Mouse (Mus musculus) layer of hippocampus, adult 2 months (tissue): Measurements from ENCODE around the gene Lclat1. TPM values are rescaled to one million over a fixed set of nuclear protein-coding genes. Genes with fewer than 3 reads are reported as not detected.

ENCODE experiments used
- DNase-seq, 2 experiments: peaks; one replicate each; pipeline ENCODE4 v3.0.0; 2022; ENCODE audit warnings: low spot score in 2 of 2
- H3K27ac ChIP-seq: fragments of 200-600 bp; 2 replicates; pipeline ENCODE4 v1.8.1; 2022
- H3K4me3 ChIP-seq: fragments of 200-600 bp; 2 replicates; pipeline ENCODE4 v1.8.1; 2022; ENCODE audit warnings: mild to moderate bottlenecking
- CTCF ChIP-seq: fragments of 200-600 bp; conservative IDR thresholded peaks from 2 replicates; pipeline ENCODE4 v1.8.1; 2022; ENCODE audit warnings: antibody characterized with exemption, mild to moderate bottlenecking, moderate library complexity
- long read RNA-seq, 2 experiments: library from polyadenylated mRNA; stranded (forward); transcript quantifications; one replicate each; pipeline ENCODE4 v2.0.0; 2021; ENCODE audit warnings: borderline mapping rate in 2 of 2
- total RNA-seq, 2 experiments: library from RNA; stranded (reverse); gene quantifications; 2 replicates each; pipeline ENCODE4 v1.2.3; 2021

The Lclat1 gene
- total RNA-seq = 10 to 100 TPM; 32.9 to 34.6 TPM
- long read RNA-seq, experiment 1, partial matches to known transcripts = 1 of 19 reads
- long read RNA-seq, experiment 1, other reads (novel, unspliced or antisense) = 18 of 19 reads
- long read RNA-seq, experiment 2, partial matches to known transcripts = 1 of 27 reads
- long read RNA-seq, experiment 2, other reads (novel, unspliced or antisense) = 26 of 27 reads

- DNase-seq = peak; percentile 96
- Histone ChIP-seq H3K27ac (peak within 1 kb of the TSS; percentile 93), H3K4me3 (peak within 1 kb of the TSS; percentile 66)
- TF ChIP-seq CTCF = no peak
Observed at GRCm38 (mm10) chr17:73107158-73108157, at the start of gene Lclat1. TSS of gene Lclat1 (plus strand) at chr17:73107985.

GRCm38 (mm10) chr17:73058319-73058718 lies 49.5 kb upstream of the Lclat1 start:
- TF ChIP-seq CTCF = no peak
- DNase-seq = no peak
- Histone ChIP-seq H3K27ac (no peak overlapping the region), H3K4me3 (no peak overlapping the region)

- no peak overlapping the region for H3K4me3 ChIP-seq
- TF ChIP-seq CTCF = no peak
- no peak for DNase-seq
- no peak overlapping the region for H3K27ac ChIP-seq
Observed at GRCm38 (mm10) chr17:73060224-73060896, 47.4 kb upstream of the Lclat1 start.

- no peak for TF ChIP-seq CTCF
- no peak overlapping the region for H3K4me3 ChIP-seq
- no peak overlapping the region for H3K27ac ChIP-seq
- no peak for DNase-seq
Observed at GRCm38 (mm10) chr17:73060897-73061252, 46.9 kb upstream of the Lclat1 start.

- H3K27ac ChIP-seq = no peak overlapping the region
- TF ChIP-seq CTCF = no peak
- DNase-seq = no peak
- no peak overlapping the region for H3K4me3 ChIP-seq
Observed at GRCm38 (mm10) chr17:73062701-73063100, 45.1 kb upstream of the Lclat1 start.

GRCm38 (mm10) chr17:73063299-73063698 lies 44.5 kb upstream of the Lclat1 start:
- TF ChIP-seq CTCF = no peak
- Histone ChIP-seq H3K4me3 (no peak overlapping the region), H3K27ac (no peak overlapping the region)
- no peak for DNase-seq

GRCm38 (mm10) chr17:73063781-73064180 lies 44.0 kb upstream of the Lclat1 start:
- DNase-seq = no peak
- Histone ChIP-seq H3K4me3 (no peak overlapping the region), H3K27ac (no peak overlapping the region)
- no peak for TF ChIP-seq CTCF

- H3K4me3 ChIP-seq = no peak overlapping the region
- DNase-seq = no peak
- H3K27ac ChIP-seq = no peak overlapping the region
- no peak for TF ChIP-seq CTCF
Observed at GRCm38 (mm10) chr17:73066387-73067169, 41.2 kb upstream of the Lclat1 start.

- no peak overlapping the region for H3K27ac ChIP-seq
- TF ChIP-seq CTCF = no peak
- no peak overlapping the region for H3K4me3 ChIP-seq
- DNase-seq = no peak
Observed at GRCm38 (mm10) chr17:73067423-73067822, 40.4 kb upstream of the Lclat1 start.

- Histone ChIP-seq H3K4me3 (no peak overlapping the region), H3K27ac (no peak overlapping the region)
- no peak for DNase-seq
- no peak for TF ChIP-seq CTCF
Observed at GRCm38 (mm10) chr17:73068321-73068992, 39.3 kb upstream of the Lclat1 start.

GRCm38 (mm10) chr17:73070466-73070865 lies 37.3 kb upstream of the Lclat1 start:
- no peak for TF ChIP-seq CTCF
- Histone ChIP-seq H3K27ac (no peak overlapping the region), H3K4me3 (no peak overlapping the region)
- no peak for DNase-seq

- no peak overlapping the region for H3K4me3 ChIP-seq
- 0 out of 2 replicates have a peak overlapping the region, but pooled peaks have one; percentile 10 for H3K27ac ChIP-seq
- no peak for TF ChIP-seq CTCF
- DNase-seq = no peak
Observed at GRCm38 (mm10) chr17:73071725-73072263, 36.0 kb upstream of the Lclat1 start.
